Mouse (Mus musculus) kidney, postnatal 4 days (tissue): ENCODE measurements around the gene Syvn1.
A peak's percentile ranks its signal among the peaks of the same experiment; 100 is the strongest.
"Not testable (repeated sequence)": the region's sequence is repeated elsewhere in the genome, so short reads cannot be mapped to it uniquely, and the experiment has no call there.

Experiments used
- DNase-seq, 2 experiments: peaks; one replicate each; pipeline ENCODE4 v3.0.0; 2021; ENCODE audit warnings: mixed read lengths in 2 of 2

Syvn1 gene

GRCm38 (mm10) chr19:6042293-6042692, 4.1 kb upstream of the Syvn1 start:
- no peak for DNase-seq

GRCm38 (mm10) chr19:6044102-6044501, 2.3 kb upstream of the Syvn1 start:
- not testable (repeated sequence) for DNase-seq

GRCm38 (mm10) chr19:6045366-6046293, 746 bp upstream of the Syvn1 start:
- no peak for DNase-seq

GRCm38 (mm10) chr19:6047154-6047898, 950 bp downstream of the Syvn1 start:
- DNase-seq: no peak

- DNase-seq: peak in 1 of 2 experiments; percentile 18
Observed at GRCm38 (mm10) chr19:6047899-6048166, 1.5 kb downstream of the Syvn1 start.

- peak in 1 of 2 experiments; percentile 2 for DNase-seq
Observed at GRCm38 (mm10) chr19:6048681-6049410, 2.5 kb downstream of the Syvn1 start.

- DNase-seq: no peak
Observed at GRCm38 (mm10) chr19:6052516-6052915, 6.1 kb downstream of the Syvn1 start.

- DNase-seq: peak in 1 of 2 experiments; percentile 11
Observed at GRCm38 (mm10) chr19:6054296-6054695, 7.9 kb downstream of the Syvn1 start.

- DNase-seq: no peak
Observed at GRCm38 (mm10) chr19:6056696-6057095, 10.3 kb downstream of the Syvn1 start.

GRCm38 (mm10) chr19:6057313-6058096, 11.1 kb downstream of the Syvn1 start, which contains the start of the genes Mrpl49 and Fau:
Mrpl49 (minus strand) TSS chr19:6057785.
Fau (plus strand) TSS chr19:6057844.
- DNase-seq: peak; percentile 100

- no peak for DNase-seq
Observed at GRCm38 (mm10) chr19:6058513-6058912, 12.1 kb downstream of the Syvn1 start.

- no peak for DNase-seq
Observed at GRCm38 (mm10) chr19:6058966-6059365, 12.6 kb downstream of the Syvn1 start.

GRCm38 (mm10) chr19:6061021-6061533, 14.7 kb downstream of the Syvn1 start, which contains the start of gene Znhit2:
Znhit2 (plus strand) TSS chr19:6061192.
- peak; percentile 94 to 96 for DNase-seq

- peak; percentile 65 to 80 for DNase-seq
Observed at GRCm38 (mm10) chr19:6061641-6062302, 15.4 kb downstream of the Syvn1 start.

GRCm38 (mm10) chr19:6062418-6062817, 16.0 kb downstream of the Syvn1 start:
- DNase-seq: no peak

- no peak for DNase-seq
Observed at GRCm38 (mm10) chr19:6063081-6063480, 16.7 kb downstream of the Syvn1 start.

GRCm38 (mm10) chr19:6066571-6066970, 20.2 kb downstream of the Syvn1 start:
- peak; percentile 32 to 49 for DNase-seq

- DNase-seq: peak; percentile 89 to 94
Observed at GRCm38 (mm10) chr19:6067011-6067723, 20.8 kb downstream of the Syvn1 start.

- peak; percentile 94 to 96 for DNase-seq
Observed at GRCm38 (mm10) chr19:6067724-6068415, 21.5 kb downstream of the Syvn1 start, which contains the start of gene Tm7sf2. Tm7sf2 (minus strand) TSS chr19:6068373.

- DNase-seq: peak in 1 of 2 experiments; percentile 48
Observed at GRCm38 (mm10) chr19:6068951-6069350, 22.6 kb downstream of the Syvn1 start.
